Mouse (Mus musculus): Measurements from ENCODE around the gene Tmem182. TPM values are rescaled to one million over a fixed set of nuclear protein-coding genes. Genes with fewer than 3 reads are reported as not detected.

Tmem182 gene
- total RNA-seq, 1 experiment from 2014 or later, result not detected

Other genes starting within 250 kb of the Tmem182 start
- gene Slc9a4, start 225.5 kb upstream of the Tmem182 start, total RNA-seq (2017), result not detected in 2 replicates
- gene Slc9a2, start 125.0 kb upstream of the Tmem182 start, total RNA-seq (2017), result 0.29 and 0.50 TPM in 2 replicates
- 1.6 and 2.0 TPM in 2 replicates for gene Mfsd9, start 14.9 kb upstream of the Tmem182 start, total RNA-seq (2017)

Data from common myeloid progenitor, adult 5-6 weeks (primary cell).